Mouse (Mus musculus): ENCODE data around the gene Tom1. TPM values are rescaled to one million over a fixed set of nuclear protein-coding genes. Genes with fewer than 3 reads are reported as not detected.
A peak's percentile ranks its signal among the peaks of the same experiment; 100 is the strongest.

Gene Tom1
- polyA plus RNA-seq, 1 experiment from 2014 or later = 45.1 TPM

GRCm38 (mm10) chr8:75102956-75103355 is 69.5 kb downstream of the Tom1 start:
- no peak overlapping the region for H3K4me3 ChIP-seq
- no peaks in the 10 kb centered on the region for H3K27me3 ChIP-seq
- no peak for ATAC-seq (ENCODE audit: insufficient number of reproducible peaks, low FRiP score, low TSS enrichment, low read depth)
- H3K36me3 ChIP-seq = peaks cover 20% of the 10 kb centered on the region
- H3K4me1 ChIP-seq = no peaks in the 10 kb centered on the region
- no peaks in the 10 kb centered on the region for H3K9me3 ChIP-seq
- 88% methylated on average over 4 of the region's 4 CpGs for WGBS
- H3K27ac ChIP-seq = no peak overlapping the region
- H3K9ac ChIP-seq = no peak overlapping the region
- H3K4me2 ChIP-seq = no peak overlapping the region

- H3K4me3 ChIP-seq = no peak overlapping the region
- H3K27me3 ChIP-seq = no peaks in the 10 kb centered on the region
- H3K36me3 ChIP-seq = peaks cover 16% of the 10 kb centered on the region
- H3K27ac ChIP-seq = no peak overlapping the region
- no peak overlapping the region for H3K4me2 ChIP-seq
- H3K4me1 ChIP-seq = no peaks in the 10 kb centered on the region
- ATAC-seq (ENCODE audit: insufficient number of reproducible peaks, low FRiP score, low TSS enrichment, low read depth) = no peak
- H3K9ac ChIP-seq = no peak overlapping the region
- H3K9me3 ChIP-seq = no peaks in the 10 kb centered on the region
- WGBS = 50% methylated on average over 8 of the region's 8 CpGs
Observed at GRCm38 (mm10) chr8:75103376-75103878, 69.9 kb downstream of the Tom1 start.

- Histone ChIP-seq H3K9ac (peak overlapping the region; percentile 54), H3K4me2 (peak overlapping the region; percentile 57), H3K4me1 (peaks cover 20% of the 10 kb centered on the region), H3K4me3 (peak overlapping the region; percentile 79), H3K27me3 (no peaks in the 10 kb centered on the region), H3K9me3 (no peaks in the 10 kb centered on the region), H3K27ac (peak overlapping the region; percentile 91), H3K36me3 (peaks cover 24% of the 10 kb centered on the region)
- whole genome bisulfite sequencing = under 1% methylated on average over 9 of the region's 9 CpGs
- ATAC-seq (ENCODE audit: insufficient number of reproducible peaks, low FRiP score, low TSS enrichment, low read depth) = peak; percentile 41
Observed at GRCm38 (mm10) chr8:75108527-75109235, 75.2 kb downstream of the Tom1 start.

- WGBS = under 1% methylated on average over 59 of the region's 59 CpGs
- peak within 1 kb of the TSS; percentile 60 for H3K9ac ChIP-seq
Observed at GRCm38 (mm10) chr8:75109236-75109967, 75.9 kb downstream of the Tom1 start, which contains the start of gene Mcm5. Gene Mcm5 (plus strand): TSS chr8:75109569.

GRCm38 (mm10) chr8:75110093-75110492 is 76.6 kb downstream of the Tom1 start:
- H3K4me1 ChIP-seq = peaks cover 20% of the 10 kb centered on the region
- no peaks in the 10 kb centered on the region for H3K27me3 ChIP-seq
- 15% methylated on average over 13 of the region's 13 CpGs for WGBS
- peaks cover 36% of the 10 kb centered on the region for H3K36me3 ChIP-seq
- H3K27ac ChIP-seq = no peak overlapping the region
- peak overlapping the region; percentile 60 for H3K9ac ChIP-seq
- H3K4me2 ChIP-seq = peak overlapping the region; percentile 82
- ATAC-seq (ENCODE audit: insufficient number of reproducible peaks, low FRiP score, low TSS enrichment, low read depth) = no peak
- no peaks in the 10 kb centered on the region for H3K9me3 ChIP-seq
- peak overlapping the region; percentile 79 for H3K4me3 ChIP-seq

More at GRCm38 (mm10) chr8:75109236-75109967, 75.9 kb downstream of the Tom1 start, which contains the start of gene Mcm5:
- Histone ChIP-seq H3K36me3 (peaks cover 31% of the 10 kb centered on the region), H3K4me1 (peaks cover 20% of the 10 kb centered on the region), H3K27me3 (no peaks in the 10 kb centered on the region), H3K27ac (peak within 1 kb of the TSS; percentile 91), H3K4me3 (peak within 1 kb of the TSS; percentile 79), H3K4me2 (peak within 1 kb of the TSS; percentile 82), H3K9me3 (no peaks in the 10 kb centered on the region)
- peak; percentile 96 for ATAC-seq (ENCODE audit: insufficient number of reproducible peaks, low FRiP score, low TSS enrichment, low read depth)

- H3K9me3 ChIP-seq = no peaks in the 10 kb centered on the region
- no peak overlapping the region for H3K4me2 ChIP-seq
- ATAC-seq (ENCODE audit: insufficient number of reproducible peaks, low FRiP score, low TSS enrichment, low read depth) = no peak
- no peak overlapping the region for H3K9ac ChIP-seq
- 95% methylated on average over 1 of the region's 1 CpGs for WGBS
- H3K27me3 ChIP-seq = no peaks in the 10 kb centered on the region
- H3K4me1 ChIP-seq = no peaks in the 10 kb centered on the region
- no peak overlapping the region for H3K4me3 ChIP-seq
- H3K27ac ChIP-seq = no peak overlapping the region
- peaks cover 95% of the 10 kb centered on the region for H3K36me3 ChIP-seq
Observed at GRCm38 (mm10) chr8:75118505-75118904, 85.0 kb downstream of the Tom1 start.

GRCm38 (mm10) chr8:75119287-75119686 is 85.8 kb downstream of the Tom1 start:
- 90% methylated on average over 2 of the region's 2 CpGs for WGBS
- no peak for ATAC-seq (ENCODE audit: insufficient number of reproducible peaks, low FRiP score, low TSS enrichment, low read depth)
- Histone ChIP-seq H3K27ac (no peak overlapping the region), H3K9ac (no peak overlapping the region), H3K4me1 (no peaks in the 10 kb centered on the region), H3K4me3 (no peak overlapping the region), H3K9me3 (no peaks in the 10 kb centered on the region), H3K36me3 (peaks cover 95% of the 10 kb centered on the region), H3K27me3 (no peaks in the 10 kb centered on the region), H3K4me2 (no peak overlapping the region)

Other genes with a start within 250 kb of the Tom1 start
- 0.19 and 0.22 TPM in 2 replicates for gene Isx, start 160.5 kb upstream of the Tom1 start, polyA plus RNA-seq (2015; fragmentation: Nextera tagmentation; extraction: Ambion mirVana)
- gene Hmgxb4, start 40.3 kb upstream of the Tom1 start, polyA plus RNA-seq (2015; fragmentation: Nextera tagmentation; extraction: Ambion mirVana) = 31.3 and 37.7 TPM in 2 replicates
- gene Hmox1, start 59.9 kb downstream of the Tom1 start, polyA plus RNA-seq (2015; fragmentation: Nextera tagmentation; extraction: Ambion mirVana) = 35.5 and 36.9 TPM in 2 replicates
- gene Mcm5, start 75.9 kb downstream of the Tom1 start, polyA plus RNA-seq (2015; fragmentation: Nextera tagmentation; extraction: Ambion mirVana) = 123 and 128 TPM in 2 replicates
- gene Rasd2, start 180.2 kb downstream of the Tom1 start, polyA plus RNA-seq (2015; fragmentation: Nextera tagmentation; extraction: Ambion mirVana) = 0.21 and 0.29 TPM in 2 replicates

All from limb, embryonic 15.5 days (tissue).